ENCODE assay signal across 8 mouse cellular contexts in genomic region chr16:30821911-30822578, GRCm38 (mm10).
DNase-seq lines count a peak whose midpoint lies in the region; ATAC-seq and TF ChIP-seq lines count a peak whose summit lies in the region.

No protein-coding gene starts in this region.

- no peaks in the 10 kb centered on the region for H3K36me3 ChIP-seq in lung, embryonic 15.5 days
- no peaks in the 10 kb centered on the region for H3K36me3 ChIP-seq in hindbrain, embryonic 15.5 days
- no peaks in the 10 kb centered on the region for H3K36me3 ChIP-seq in liver, postnatal 0 days (replicated peaks; ENCODE audit: insufficient read depth, low read length)

- ATAC-seq in lung, embryonic 15.5 days (ENCODE audit: borderline replicate concordance, extremely low read depth, low FRiP score, low TSS enrichment): peak; percentile 62; the same call in 1 of the 2 replicates
- no peak for ATAC-seq in hindbrain, embryonic 15.5 days (ENCODE audit: low FRiP score, low read depth)
- ATAC-seq in liver, postnatal 0 days: no peak
- ATAC-seq in monocyte, adult 5-6 weeks (replicated peaks; ENCODE audit: insufficient number of reproducible peaks, low FRiP score, low TSS enrichment, poor library complexity, severe bottlenecking): no peak

- peaks cover 37% of the 10 kb centered on the region for H3K4me1 ChIP-seq in lung, embryonic 15.5 days
- H3K4me1 ChIP-seq in lung, adult 2 months (ENCODE audit: control insufficient read depth, insufficient read depth, low read length): peaks cover 12% of the 10 kb centered on the region
- peaks cover 20% of the 10 kb centered on the region for H3K4me1 ChIP-seq in hindbrain, embryonic 15.5 days (replicated peaks)
- peaks cover 16% of the 10 kb centered on the region for H3K4me1 ChIP-seq in liver, postnatal 0 days (ENCODE audit: insufficient read depth)

- 33% methylated on average over 13 of the region's 13 CpGs for WGBS in lung, embryonic 15.5 days
- 36% methylated on average over 13 of the region's 13 CpGs for WGBS in lung, adult 2 months
- 66% methylated on average over 13 of the region's 13 CpGs for WGBS in hindbrain, embryonic 15.5 days
- WGBS in liver, postnatal 0 days (ENCODE audit: insufficient replicate concordance): 66% methylated on average over 13 of the region's 13 CpGs

- no peak for TF ChIP-seq EP300 in liver, postnatal 0 days (IDR thresholded peaks at IDR 0.05; ENCODE audit: low read depth)

- H3K9ac ChIP-seq in lung, embryonic 15.5 days: no peak overlapping the region
- H3K9ac ChIP-seq in hindbrain, embryonic 15.5 days: no peak overlapping the region
- H3K9ac ChIP-seq in liver, postnatal 0 days (replicated peaks): no peak overlapping the region

- no peak for TF ChIP-seq CTCF in lung, adult 2 months (IDR thresholded peaks at IDR 0.05; ENCODE audit: insufficient read depth, low read length)
- TF ChIP-seq CTCF in liver, postnatal 0 days (IDR thresholded peaks at IDR 0.05; ENCODE audit: low read depth): no peak

- peak overlapping the region; percentile 45; the same call in 1 of the 2 replicates for H3K4me2 ChIP-seq in lung, embryonic 15.5 days
- H3K4me2 ChIP-seq in hindbrain, embryonic 15.5 days: no peak overlapping the region
- H3K4me2 ChIP-seq in liver, postnatal 0 days (ENCODE audit: low read depth, low read length): 0 out of 2 replicates have a peak overlapping the region, but pooled peaks have one; percentile 58

- H3K9me3 ChIP-seq in lung, embryonic 15.5 days: no peaks in the 10 kb centered on the region
- no peaks in the 10 kb centered on the region for H3K9me3 ChIP-seq in hindbrain, embryonic 15.5 days
- no peaks in the 10 kb centered on the region for H3K9me3 ChIP-seq in liver, postnatal 0 days (ENCODE audit: low read length)

- no peak overlapping the region for H3K4me3 ChIP-seq in lung, embryonic 15.5 days
- H3K4me3 ChIP-seq in lung, adult 2 months (replicated peaks; ENCODE audit: extremely low read depth, low read depth, low read length): no peak overlapping the region
- H3K4me3 ChIP-seq in hindbrain, embryonic 15.5 days: no peak overlapping the region
- no peak overlapping the region for H3K4me3 ChIP-seq in liver, postnatal 0 days (ENCODE audit: low read depth, low read length)

- DNase-seq in lung, adult 2 months: no peak
- peak; percentile 27 for DNase-seq in brain, adult 2 months (ENCODE audit: low read depth, low spot score)
- no peak for DNase-seq in liver, postnatal 0 days
- no peak for DNase-seq in frontal cortex, postnatal 36 days (ENCODE audit: low spot score in 2 of 2)
- DNase-seq in right cerebral cortex, postnatal 25 days: no peak

- peak overlapping the region; percentile 65 for H3K27ac ChIP-seq in lung, embryonic 15.5 days
- peak overlapping the region; percentile 43; the same call in 1 of the 2 replicates for H3K27ac ChIP-seq in hindbrain, embryonic 15.5 days (replicated peaks)
- peak overlapping the region; percentile 65; the same call in 1 of the 2 replicates for H3K27ac ChIP-seq in liver, postnatal 0 days (ENCODE audit: low read depth)

- no peaks in the 10 kb centered on the region for H3K27me3 ChIP-seq in lung, embryonic 15.5 days
- H3K27me3 ChIP-seq in hindbrain, embryonic 15.5 days: no peaks in the 10 kb centered on the region
- no peaks in the 10 kb centered on the region for H3K27me3 ChIP-seq in liver, postnatal 0 days (ENCODE audit: insufficient read depth, low read length)

- no peak for TF ChIP-seq POLR2A in lung, adult 2 months (IDR thresholded peaks at IDR 0.05; ENCODE audit: borderline replicate concordance, extremely low read depth, low read depth, low read length)
